8 mouse cellular contexts compared by ENCODE assay signal in genomic region chr4:126967241-126967863, GRCm38 (mm10). TPM values are rescaled to one million over a fixed set of nuclear protein-coding genes. Genes with fewer than 3 reads are reported as not detected.
DNase-seq lines count a peak whose midpoint lies in the region; ATAC-seq and TF ChIP-seq lines count a peak whose summit lies in the region.

No protein-coding gene starts in this region.

- H3K4me1 ChIP-seq in forebrain, embryonic 11.5 days (replicated peaks; ENCODE audit: control insufficient read depth, insufficient read depth, low read length), result no peaks in the 10 kb centered on the region
- H3K4me1 ChIP-seq in hindbrain, embryonic 12.5 days, result peaks cover 7% of the 10 kb centered on the region
- peaks cover 7% of the 10 kb centered on the region for H3K4me1 ChIP-seq in limb, embryonic 13.5 days
- peaks cover 5% of the 10 kb centered on the region; the same call in 1 of the 2 replicates for H3K4me1 ChIP-seq in midbrain, embryonic 12.5 days

- H3K36me3 ChIP-seq in forebrain, embryonic 11.5 days (ENCODE audit: control insufficient read depth, insufficient read depth, low read length), result no peaks in the 10 kb centered on the region
- no peaks in the 10 kb centered on the region for H3K36me3 ChIP-seq in hindbrain, embryonic 12.5 days
- H3K36me3 ChIP-seq in limb, embryonic 13.5 days, result no peaks in the 10 kb centered on the region
- H3K36me3 ChIP-seq in midbrain, embryonic 12.5 days, result no peaks in the 10 kb centered on the region

- no peak for TF ChIP-seq CTCF in brain, embryonic 14.5 days (IDR thresholded peaks at IDR 0.05; ENCODE audit: borderline replicate concordance, extremely low read depth, insufficient read depth, insufficient read length)

- peak overlapping the region; percentile 97 for H3K9ac ChIP-seq in forebrain, embryonic 11.5 days (ENCODE audit: low read length)
- peak overlapping the region; percentile 98 for H3K9ac ChIP-seq in hindbrain, embryonic 12.5 days
- H3K9ac ChIP-seq in limb, embryonic 13.5 days, result peak overlapping the region; percentile 96
- H3K9ac ChIP-seq in midbrain, embryonic 12.5 days (replicated peaks), result peak overlapping the region; percentile 99

- peak overlapping the region; percentile 94 for H3K27ac ChIP-seq in forebrain, embryonic 11.5 days (ENCODE audit: low read depth, low read length)
- peak overlapping the region; percentile 100 for H3K27ac ChIP-seq in hindbrain, embryonic 12.5 days
- peak overlapping the region; percentile 95 for H3K27ac ChIP-seq in limb, embryonic 13.5 days
- H3K27ac ChIP-seq in midbrain, embryonic 12.5 days (replicated peaks), result peak overlapping the region; percentile 99

- peak; percentile 37 for ATAC-seq in forebrain, embryonic 11.5 days (replicated peaks; ENCODE audit: low FRiP score)
- ATAC-seq in hindbrain, embryonic 12.5 days (ENCODE audit: low FRiP score), result no peak; the same call in none of the 2 replicates
- ATAC-seq in limb, embryonic 13.5 days (ENCODE audit: low FRiP score, low read depth), result peak; percentile 39; the same call in 1 of the 2 replicates
- peak; percentile 48 for ATAC-seq in midbrain, embryonic 12.5 days (ENCODE audit: low FRiP score, low read depth)

- no peaks in the 10 kb centered on the region for H3K9me3 ChIP-seq in forebrain, embryonic 11.5 days (ENCODE audit: control insufficient read depth, low read length)
- H3K9me3 ChIP-seq in hindbrain, embryonic 12.5 days (replicated peaks), result no peaks in the 10 kb centered on the region
- no peaks in the 10 kb centered on the region for H3K9me3 ChIP-seq in limb, embryonic 13.5 days
- H3K9me3 ChIP-seq in midbrain, embryonic 12.5 days, result no peaks in the 10 kb centered on the region

- no peaks in the 10 kb centered on the region for H3K27me3 ChIP-seq in forebrain, embryonic 11.5 days (ENCODE audit: control insufficient read depth, insufficient read depth, low read length)
- no peaks in the 10 kb centered on the region for H3K27me3 ChIP-seq in hindbrain, embryonic 12.5 days
- H3K27me3 ChIP-seq in limb, embryonic 13.5 days, result no peaks in the 10 kb centered on the region
- no peaks in the 10 kb centered on the region for H3K27me3 ChIP-seq in midbrain, embryonic 12.5 days

- peak; percentile 9 for DNase-seq in layer of hippocampus, adult 11-12 months (ENCODE audit: low spot score)
- no peak for DNase-seq in layer of hippocampus, adult 8-10 months (ENCODE audit: low spot score in 2 of 2)
- DNase-seq in brain, embryonic 14.5 days (ENCODE audit: low read depth), result peak; percentile 52
- peak; percentile 77 for DNase-seq in forebrain, embryonic 11.5 days (ENCODE audit: low spot score)
- peak; percentile 53 for DNase-seq in testis, postnatal 10 days (ENCODE audit: low spot score)

- H3K4me3 ChIP-seq in forebrain, embryonic 11.5 days (ENCODE audit: low read depth, low read length), result peak overlapping the region; percentile 84
- H3K4me3 ChIP-seq in hindbrain, embryonic 12.5 days, result peak overlapping the region; percentile 98
- H3K4me3 ChIP-seq in limb, embryonic 13.5 days, result peak overlapping the region; percentile 91
- peak overlapping the region; percentile 99 for H3K4me3 ChIP-seq in midbrain, embryonic 12.5 days

- WGBS in forebrain, embryonic 11.5 days, result 2% methylated on average over 14 of the region's 53 CpGs
- under 1% methylated on average over 16 of the region's 53 CpGs for WGBS in hindbrain, embryonic 12.5 days
- 3% methylated on average over 32 of the region's 53 CpGs for WGBS in limb, embryonic 13.5 days
- under 1% methylated on average over 14 of the region's 53 CpGs for WGBS in midbrain, embryonic 12.5 days

- H3K4me2 ChIP-seq in forebrain, embryonic 11.5 days (ENCODE audit: low read depth, low read length, severe bottlenecking), result peak overlapping the region; percentile 71
- H3K4me2 ChIP-seq in hindbrain, embryonic 12.5 days (replicated peaks), result peak overlapping the region; percentile 80
- peak overlapping the region; percentile 73 for H3K4me2 ChIP-seq in limb, embryonic 13.5 days (replicated peaks)
- peak overlapping the region; percentile 65 for H3K4me2 ChIP-seq in midbrain, embryonic 12.5 days (replicated peaks)

- TF ChIP-seq POLR2A in brain, embryonic 14.5 days (IDR thresholded peaks at IDR 0.05; ENCODE audit: borderline replicate concordance, extremely low read depth, insufficient read depth, insufficient read length, poor library complexity, severe bottlenecking), result no peak

RNA-seq across cellular contexts. Expression of gene Zmym4, which starts 0.6 kb away (rescaled TPM):
- 10 to 100 TPM; 52.0 to 64.4 (median 55.9) TPM for total RNA-seq in layer of hippocampus, adult 8-10 months (2022)
- 31.9 and 44.6 TPM in 2 replicates for polyA plus RNA-seq in brain, embryonic 14.5 days (2012; rRNA removed)
- polyA plus RNA-seq in forebrain, embryonic 11.5 days (2014; fragmentation: Nextera tagmentation; extraction: Ambion mirVana), result 31.9 and 40.5 TPM in 2 replicates
- polyA plus RNA-seq in hindbrain, embryonic 12.5 days (2016; fragmentation: Nextera tagmentation; extraction: Ambion mirVana), result 43.9 and 46.0 TPM in 2 replicates
- 27.8 and 31.0 TPM in 2 replicates for polyA plus RNA-seq in limb, embryonic 13.5 days (2015; fragmentation: Nextera tagmentation; extraction: Ambion mirVana)
- polyA plus RNA-seq in midbrain, embryonic 12.5 days (2016; fragmentation: Nextera tagmentation; extraction: Ambion mirVana), result 42.7 and 43.5 TPM in 2 replicates

RNA-seq across cellular contexts. Expression of gene Sfpq, which starts 53.8 kb away (rescaled TPM):
- total RNA-seq in layer of hippocampus, adult 8-10 months (2022), result 100 to 1,000 TPM; 208 to 316 (median 265) TPM
- 170 and 307 TPM in 2 replicates for polyA plus RNA-seq in brain, embryonic 14.5 days (2012; rRNA removed)
- polyA plus RNA-seq in forebrain, embryonic 11.5 days (2014; fragmentation: Nextera tagmentation; extraction: Ambion mirVana), result 170 and 185 TPM in 2 replicates
- 178 and 204 TPM in 2 replicates for polyA plus RNA-seq in hindbrain, embryonic 12.5 days (2016; fragmentation: Nextera tagmentation; extraction: Ambion mirVana)
- 100.0 and 105 TPM in 2 replicates for polyA plus RNA-seq in limb, embryonic 13.5 days (2015; fragmentation: Nextera tagmentation; extraction: Ambion mirVana)
- polyA plus RNA-seq in midbrain, embryonic 12.5 days (2016; fragmentation: Nextera tagmentation; extraction: Ambion mirVana), result 176 and 217 TPM in 2 replicates

Comparison
In these comparisons a context has a peak if more than half of its experiments do, and no peak if none do; other contexts are left out.
1. DNase-seq: peak in layer of hippocampus, adult 11-12 months (single experiment), brain, embryonic 14.5 days (single experiment), forebrain, embryonic 11.5 days (single experiment) and testis, postnatal 10 days (single experiment); none in layer of hippocampus, adult 8-10 months (0 of 2).
2. Peak in every context shown above with its lines, with median percentiles within 50 percentile points of each other: H3K27ac ChIP-seq, H3K4me2 ChIP-seq, H3K4me3 ChIP-seq and H3K9ac ChIP-seq.